Mouse (Mus musculus): ENCODE data around the gene Adamtsl1.

GRCm38 (mm10) chr4:85513792-85514191 is at the start of gene Adamtsl1:
- TF ChIP-seq CTCF (IDR thresholded peaks at IDR 0.05) (no peak), EP300 (IDR thresholded peaks at IDR 0.05) (no peak)
